Mouse (Mus musculus): ENCODE results near the gene Slc25a27. TPM values are rescaled to one million over a fixed set of nuclear protein-coding genes. Genes with fewer than 3 reads are reported as not detected.

Gene Slc25a27
- polyA plus RNA-seq, 1 experiment: not detected

- H3K36me3 ChIP-seq (ENCODE audit: control insufficient read depth): no peaks in the 10 kb centered on the region
Measured at GRCm38 (mm10) chr17:43698997-43699649, 32.1 kb upstream of the Slc25a27 start.

DNA sequence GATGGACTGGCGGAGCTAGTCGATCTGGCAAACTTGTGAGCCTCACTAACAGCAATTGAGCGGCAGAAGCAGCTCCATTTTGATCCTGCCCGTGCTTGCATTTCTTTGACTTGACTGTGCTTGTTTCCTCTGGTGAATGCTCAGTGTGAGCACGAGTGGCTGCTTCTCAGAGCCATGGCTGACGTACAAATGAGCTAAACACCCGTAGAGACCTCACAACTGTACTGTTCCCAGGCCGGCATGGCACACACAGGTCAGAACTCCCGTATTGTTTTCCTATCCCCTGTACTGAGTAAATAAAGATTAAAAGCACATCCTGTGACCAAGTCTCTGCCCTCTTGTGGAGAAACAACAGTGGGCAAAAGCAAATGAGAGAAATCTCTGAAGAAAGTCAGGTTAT lies 22.6 kb upstream of the Slc25a27 start:
- no peak for TF ChIP-seq TAL1 (IDR thresholded peaks at IDR 0.05; ENCODE audit: low read length)
- no peak for TF ChIP-seq GATA1 (IDR thresholded peaks at IDR 0.05; ENCODE audit: low read length)
- no peaks in the 10 kb centered on the region for H3K9me3 ChIP-seq (ENCODE audit: control insufficient read depth, low read length)
- H3K27me3 ChIP-seq (ENCODE audit: control insufficient read depth): no peaks in the 10 kb centered on the region
- no peak overlapping the region for H3K4me3 ChIP-seq (replicated peaks)
- no peaks in the 10 kb centered on the region for H3K4me1 ChIP-seq (ENCODE audit: control insufficient read depth)
- no peaks in the 10 kb centered on the region for H3K36me3 ChIP-seq (ENCODE audit: control insufficient read depth)

More at GRCm38 (mm10) chr17:43698997-43699649, 32.1 kb upstream of the Slc25a27 start:
- Histone ChIP-seq H3K4me3 (replicated peaks) (no peak overlapping the region), H3K9me3 (ENCODE audit: control insufficient read depth, low read length) (no peaks in the 10 kb centered on the region), H3K4me1 (ENCODE audit: control insufficient read depth) (no peaks in the 10 kb centered on the region), H3K27me3 (ENCODE audit: control insufficient read depth) (no peaks in the 10 kb centered on the region)
- TF ChIP-seq TAL1 (IDR thresholded peaks at IDR 0.05; ENCODE audit: low read length): no peak
- TF ChIP-seq GATA1 (IDR thresholded peaks at IDR 0.05; ENCODE audit: low read length): no peak

DNA sequence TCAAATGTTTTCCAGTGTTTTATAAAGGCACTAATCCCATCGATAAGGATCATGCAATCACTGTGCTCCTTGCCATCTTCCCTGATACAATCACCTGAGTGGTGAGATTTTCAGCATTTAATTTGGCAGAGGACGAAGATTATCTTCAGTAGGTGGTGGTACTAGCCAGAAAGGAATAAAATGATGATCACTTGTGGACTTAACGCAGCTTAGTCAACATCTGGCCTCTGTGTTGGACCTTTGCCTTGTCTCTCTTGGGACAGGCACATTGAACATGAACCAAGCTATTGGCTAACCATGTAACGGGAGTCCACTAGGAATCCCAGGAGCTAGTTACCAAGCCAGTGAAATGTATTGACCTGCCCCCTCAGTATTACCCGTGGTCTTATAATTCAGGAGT lies 17.6 kb upstream of the Slc25a27 start:
- Histone ChIP-seq H3K9me3 (ENCODE audit: control insufficient read depth, low read length) (no peaks in the 10 kb centered on the region), H3K27me3 (ENCODE audit: control insufficient read depth) (no peaks in the 10 kb centered on the region), H3K36me3 (ENCODE audit: control insufficient read depth) (no peaks in the 10 kb centered on the region), H3K4me1 (ENCODE audit: control insufficient read depth) (no peaks in the 10 kb centered on the region), H3K4me3 (replicated peaks) (no peak overlapping the region)
- no peak for TF ChIP-seq TAL1 (IDR thresholded peaks at IDR 0.05; ENCODE audit: low read length)

- no peak overlapping the region for H3K4me3 ChIP-seq (replicated peaks)
- no peaks in the 10 kb centered on the region for H3K9me3 ChIP-seq (ENCODE audit: control insufficient read depth, low read length)
- no peaks in the 10 kb centered on the region for H3K36me3 ChIP-seq (ENCODE audit: control insufficient read depth)
- TF ChIP-seq TAL1 (IDR thresholded peaks at IDR 0.05; ENCODE audit: low read length) (no peak), GATA1 (IDR thresholded peaks at IDR 0.05; ENCODE audit: low read length) (no peak)
- no peaks in the 10 kb centered on the region for H3K4me1 ChIP-seq (ENCODE audit: control insufficient read depth)
- H3K27me3 ChIP-seq (ENCODE audit: control insufficient read depth): no peaks in the 10 kb centered on the region
Measured at GRCm38 (mm10) chr17:43684086-43684485, 17.1 kb upstream of the Slc25a27 start.

- Histone ChIP-seq H3K27me3 (ENCODE audit: control insufficient read depth) (no peaks in the 10 kb centered on the region), H3K9me3 (ENCODE audit: control insufficient read depth, low read length) (no peaks in the 10 kb centered on the region), H3K4me1 (ENCODE audit: control insufficient read depth) (no peaks in the 10 kb centered on the region), H3K4me3 (replicated peaks) (no peak overlapping the region), H3K36me3 (ENCODE audit: control insufficient read depth) (no peaks in the 10 kb centered on the region)
- no peak for TF ChIP-seq TAL1 (IDR thresholded peaks at IDR 0.05; ENCODE audit: low read length)
- TF ChIP-seq GATA1 (IDR thresholded peaks at IDR 0.05; ENCODE audit: low read length): no peak
Measured at GRCm38 (mm10) chr17:43677317-43677716, 10.3 kb upstream of the Slc25a27 start.

GRCm38 (mm10) chr17:43676241-43676640 lies 9.2 kb upstream of the Slc25a27 start:
- no peaks in the 10 kb centered on the region for H3K4me1 ChIP-seq (ENCODE audit: control insufficient read depth)
- H3K36me3 ChIP-seq (ENCODE audit: control insufficient read depth): no peaks in the 10 kb centered on the region
- H3K27me3 ChIP-seq (ENCODE audit: control insufficient read depth): no peaks in the 10 kb centered on the region
- TF ChIP-seq GATA1 (IDR thresholded peaks at IDR 0.05; ENCODE audit: low read length): no peak
- no peak for TF ChIP-seq TAL1 (IDR thresholded peaks at IDR 0.05; ENCODE audit: low read length)
- no peaks in the 10 kb centered on the region for H3K9me3 ChIP-seq (ENCODE audit: control insufficient read depth, low read length)
- H3K4me3 ChIP-seq (replicated peaks): no peak overlapping the region

DNA sequence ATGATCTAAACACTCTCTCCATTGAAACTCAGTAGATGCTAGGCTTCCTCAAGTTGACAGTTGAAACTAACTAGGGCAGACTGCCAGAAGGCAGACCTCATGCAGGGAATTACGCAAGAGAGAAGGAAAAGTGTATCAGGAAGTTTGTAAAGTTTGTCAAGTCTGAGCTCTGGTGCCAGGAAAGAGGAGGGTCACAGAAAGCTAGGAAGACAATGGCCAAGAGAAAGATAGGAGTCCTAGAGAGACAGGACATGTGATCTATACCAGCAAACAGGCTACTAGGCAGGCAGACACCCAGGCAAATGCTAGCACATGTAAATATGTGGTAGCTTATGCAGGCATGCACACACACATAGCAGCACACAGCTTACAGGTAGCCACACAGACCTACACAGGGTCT lies 8.2 kb upstream of the Slc25a27 start:
- Histone ChIP-seq H3K36me3 (ENCODE audit: control insufficient read depth) (no peaks in the 10 kb centered on the region), H3K9me3 (ENCODE audit: control insufficient read depth, low read length) (no peaks in the 10 kb centered on the region), H3K4me1 (ENCODE audit: control insufficient read depth) (no peaks in the 10 kb centered on the region), H3K27me3 (ENCODE audit: control insufficient read depth) (no peaks in the 10 kb centered on the region), H3K4me3 (replicated peaks) (no peak overlapping the region)
- no peak for TF ChIP-seq GATA1 (IDR thresholded peaks at IDR 0.05; ENCODE audit: low read length)
- TF ChIP-seq TAL1 (IDR thresholded peaks at IDR 0.05; ENCODE audit: low read length): no peak

GRCm38 (mm10) chr17:43671907-43672306 lies 4.9 kb upstream of the Slc25a27 start:
- H3K4me3 ChIP-seq (replicated peaks): no peak overlapping the region
- H3K36me3 ChIP-seq (ENCODE audit: control insufficient read depth): no peaks in the 10 kb centered on the region
- H3K4me1 ChIP-seq (ENCODE audit: control insufficient read depth): peaks cover 5% of the 10 kb centered on the region
- peaks cover 6% of the 10 kb centered on the region for H3K27me3 ChIP-seq (ENCODE audit: control insufficient read depth)
- TF ChIP-seq TAL1 (IDR thresholded peaks at IDR 0.05; ENCODE audit: low read length) (no peak), GATA1 (IDR thresholded peaks at IDR 0.05; ENCODE audit: low read length) (no peak)
- no peaks in the 10 kb centered on the region for H3K9me3 ChIP-seq (ENCODE audit: control insufficient read depth, low read length)

GRCm38 (mm10) chr17:43669145-43669695 lies 2.2 kb upstream of the Slc25a27 start:
- H3K36me3 ChIP-seq (ENCODE audit: control insufficient read depth): no peaks in the 10 kb centered on the region
- peaks cover 15% of the 10 kb centered on the region for H3K27me3 ChIP-seq (ENCODE audit: control insufficient read depth)
- H3K4me3 ChIP-seq (replicated peaks): no peak overlapping the region
- no peak for TF ChIP-seq GATA1 (IDR thresholded peaks at IDR 0.05; ENCODE audit: low read length)
- no peak for TF ChIP-seq TAL1 (IDR thresholded peaks at IDR 0.05; ENCODE audit: low read length)
- H3K4me1 ChIP-seq (ENCODE audit: control insufficient read depth): peaks cover 10% of the 10 kb centered on the region
- H3K9me3 ChIP-seq (ENCODE audit: control insufficient read depth, low read length): no peaks in the 10 kb centered on the region

All from erythroblast, embryonic 14.5 days (primary cell).